Mouse (Mus musculus): ENCODE measurements around the gene Tiparp. TPM values are rescaled to one million over a fixed set of nuclear protein-coding genes. Genes with fewer than 3 reads are reported as not detected.

Gene Tiparp
- polyA plus RNA-seq, 2 experiments, result 8.9 to 31.4 TPM

GRCm38 (mm10) chr3:65558679-65559078 lies 30.5 kb downstream of the Tiparp start:
- WGBS, result 78% methylated on average over 4 of the region's 4 CpGs
- DNase-seq (ENCODE audit: low spot score), result no peak

GRCm38 (mm10) chr3:65562212-65562611 lies 34.0 kb downstream of the Tiparp start:
- ATAC-seq (ENCODE audit: low FRiP score, low read depth), result no peak

More at GRCm38 (mm10) chr3:65558679-65559078, 30.5 kb downstream of the Tiparp start:
- ATAC-seq (ENCODE audit: low FRiP score, low read depth), result no peak
- no peaks in the 10 kb centered on the region for H3K9me3 ChIP-seq (ENCODE audit: control insufficient read depth, low read length)
- no peaks in the 10 kb centered on the region for H3K4me1 ChIP-seq (ENCODE audit: control insufficient read depth, insufficient read depth, low read length)
- H3K4me3 ChIP-seq (replicated peaks; ENCODE audit: low read length), result no peak overlapping the region
- TF ChIP-seq POLR2A (IDR thresholded peaks at IDR 0.05; ENCODE audit: borderline replicate concordance, extremely low read depth, insufficient read depth, insufficient read length), result no peak
- H3K4me2 ChIP-seq (replicated peaks; ENCODE audit: low read depth, low read length, severe bottlenecking), result no peak overlapping the region
- no peak overlapping the region for H3K9ac ChIP-seq (ENCODE audit: low read depth, low read length, severe bottlenecking)
- H3K36me3 ChIP-seq (ENCODE audit: control insufficient read depth, insufficient read depth, low read length), result peaks cover 10% of the 10 kb centered on the region
- H3K27ac ChIP-seq (replicated peaks; ENCODE audit: low read depth, low read length), result no peak overlapping the region
- H3K27me3 ChIP-seq (ENCODE audit: control insufficient read depth, insufficient read depth, low read length), result no peaks in the 10 kb centered on the region

DNA sequence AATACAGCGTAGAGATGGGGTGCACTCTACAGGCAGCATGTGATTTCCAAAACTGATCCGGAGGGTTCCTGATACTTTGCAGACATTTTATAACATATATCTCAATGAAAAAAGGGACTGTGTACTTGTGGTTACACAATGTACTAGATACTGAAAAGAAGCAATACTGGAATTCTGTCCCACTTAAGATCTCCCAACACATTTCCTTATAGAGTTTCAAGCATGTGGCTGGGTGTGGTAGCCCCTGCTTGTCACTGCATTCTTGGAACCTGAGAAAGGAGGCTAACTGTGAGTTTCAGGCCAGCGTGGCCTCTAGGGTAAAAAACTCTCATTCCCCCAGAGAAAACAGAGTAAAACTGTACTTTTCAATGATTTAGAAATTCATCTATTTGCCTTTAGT lies 34.5 kb downstream of the Tiparp start:
- Histone ChIP-seq H3K9ac (ENCODE audit: low read depth, low read length, severe bottlenecking) (no peak overlapping the region), H3K9me3 (ENCODE audit: control insufficient read depth, low read length) (no peaks in the 10 kb centered on the region), H3K4me3 (replicated peaks; ENCODE audit: low read length) (no peak overlapping the region), H3K36me3 (ENCODE audit: control insufficient read depth, insufficient read depth, low read length) (no peaks in the 10 kb centered on the region), H3K4me2 (replicated peaks; ENCODE audit: low read depth, low read length, severe bottlenecking) (no peak overlapping the region), H3K27ac (replicated peaks; ENCODE audit: low read depth, low read length) (no peak overlapping the region), H3K4me1 (ENCODE audit: control insufficient read depth, insufficient read depth, low read length) (no peaks in the 10 kb centered on the region; the same call in 1 of the 2 replicates), H3K27me3 (ENCODE audit: control insufficient read depth, insufficient read depth, low read length) (no peaks in the 10 kb centered on the region)
- WGBS, result 87% methylated on average over 3 of the region's 3 CpGs
- TF ChIP-seq POLR2A (IDR thresholded peaks at IDR 0.05; ENCODE audit: borderline replicate concordance, extremely low read depth, insufficient read depth, insufficient read length), result no peak
- ATAC-seq (ENCODE audit: low FRiP score, low read depth), result no peak
- DNase-seq (ENCODE audit: low spot score), result no peak

More at GRCm38 (mm10) chr3:65562212-65562611, 34.0 kb downstream of the Tiparp start:
- Histone ChIP-seq H3K4me3 (replicated peaks; ENCODE audit: low read length) (no peak overlapping the region), H3K4me1 (ENCODE audit: control insufficient read depth, insufficient read depth, low read length) (no peaks in the 10 kb centered on the region; the same call in 1 of the 2 replicates), H3K36me3 (ENCODE audit: control insufficient read depth, insufficient read depth, low read length) (no peaks in the 10 kb centered on the region), H3K27me3 (ENCODE audit: control insufficient read depth, insufficient read depth, low read length) (no peaks in the 10 kb centered on the region), H3K27ac (replicated peaks; ENCODE audit: low read depth, low read length) (no peak overlapping the region), H3K4me2 (replicated peaks; ENCODE audit: low read depth, low read length, severe bottlenecking) (no peak overlapping the region), H3K9ac (ENCODE audit: low read depth, low read length, severe bottlenecking) (no peak overlapping the region), H3K9me3 (ENCODE audit: control insufficient read depth, low read length) (no peaks in the 10 kb centered on the region)
- DNase-seq (ENCODE audit: low spot score), result no peak
- 80% methylated on average over 9 of the region's 9 CpGs for WGBS
- no peak for TF ChIP-seq POLR2A (IDR thresholded peaks at IDR 0.05; ENCODE audit: borderline replicate concordance, extremely low read depth, insufficient read depth, insufficient read length)

DNA sequence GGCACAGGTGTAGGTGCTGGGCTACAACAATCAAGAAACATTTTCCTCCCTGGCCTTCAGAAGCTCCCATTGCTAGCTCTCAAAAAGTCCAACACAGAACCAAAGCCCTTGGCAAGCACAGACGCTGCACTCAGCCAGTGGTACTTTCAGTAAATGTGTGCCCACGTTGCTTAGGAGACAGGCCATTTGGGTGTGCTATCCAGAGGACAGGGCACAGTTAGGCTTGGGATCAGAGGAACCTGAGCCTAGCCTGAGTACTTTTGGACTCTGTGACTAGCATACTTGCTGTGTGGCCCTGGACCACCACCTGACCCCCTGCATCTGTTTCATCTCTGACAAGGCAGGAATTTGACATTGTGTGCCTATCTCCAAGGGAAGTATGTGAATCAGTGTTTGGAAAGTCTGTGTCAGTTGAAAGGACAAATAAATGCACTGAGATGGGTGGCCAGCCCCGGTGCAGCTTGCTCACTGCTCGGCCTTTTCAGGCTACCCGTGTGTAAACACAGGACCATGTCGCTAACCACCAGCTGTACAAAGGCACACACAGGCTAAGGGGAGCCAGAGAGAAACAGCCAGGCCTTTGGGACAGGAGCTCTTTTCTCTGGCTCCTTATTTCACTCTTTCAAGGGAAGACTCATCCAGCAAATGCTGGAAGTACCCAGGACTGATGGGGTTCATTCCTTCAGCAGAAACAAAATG lies 35.9 kb downstream of the Tiparp start:
- Histone ChIP-seq H3K27me3 (ENCODE audit: control insufficient read depth, insufficient read depth, low read length) (no peaks in the 10 kb centered on the region), H3K27ac (replicated peaks; ENCODE audit: low read depth, low read length) (no peak overlapping the region), H3K4me3 (replicated peaks; ENCODE audit: low read length) (no peak overlapping the region), H3K4me1 (ENCODE audit: control insufficient read depth, insufficient read depth, low read length) (no peaks in the 10 kb centered on the region; the same call in 1 of the 2 replicates), H3K4me2 (replicated peaks; ENCODE audit: low read depth, low read length, severe bottlenecking) (no peak overlapping the region), H3K9me3 (ENCODE audit: control insufficient read depth, low read length) (no peaks in the 10 kb centered on the region), H3K36me3 (ENCODE audit: control insufficient read depth, insufficient read depth, low read length) (no peaks in the 10 kb centered on the region), H3K9ac (ENCODE audit: low read depth, low read length, severe bottlenecking) (no peak overlapping the region)
- ATAC-seq (ENCODE audit: low FRiP score, low read depth) (no peak), DNase-seq (ENCODE audit: low spot score) (no peak)
- no peak for TF ChIP-seq POLR2A (IDR thresholded peaks at IDR 0.05; ENCODE audit: borderline replicate concordance, extremely low read depth, insufficient read depth, insufficient read length)
- WGBS, result 66% methylated on average over 6 of the region's 6 CpGs

- ATAC-seq (ENCODE audit: low FRiP score, low read depth), result no peak
- H3K27me3 ChIP-seq (ENCODE audit: control insufficient read depth, insufficient read depth, low read length), result no peaks in the 10 kb centered on the region
- TF ChIP-seq POLR2A (IDR thresholded peaks at IDR 0.05; ENCODE audit: borderline replicate concordance, extremely low read depth, insufficient read depth, insufficient read length), result no peak
These were observed 37.6 kb downstream of the Tiparp start for GRCm38 (mm10) chr3:65565632-65566300.

More at GRCm38 (mm10) chr3:65565632-65566300, 37.6 kb downstream of the Tiparp start:
- no peak for DNase-seq (ENCODE audit: low spot score)
- Histone ChIP-seq H3K9me3 (ENCODE audit: control insufficient read depth, low read length) (no peaks in the 10 kb centered on the region), H3K36me3 (ENCODE audit: control insufficient read depth, insufficient read depth, low read length) (no peaks in the 10 kb centered on the region), H3K4me2 (replicated peaks; ENCODE audit: low read depth, low read length, severe bottlenecking) (no peak overlapping the region), H3K27ac (replicated peaks; ENCODE audit: low read depth, low read length) (no peak overlapping the region), H3K4me1 (ENCODE audit: control insufficient read depth, insufficient read depth, low read length) (no peaks in the 10 kb centered on the region; the same call in 1 of the 2 replicates), H3K9ac (ENCODE audit: low read depth, low read length, severe bottlenecking) (no peak overlapping the region), H3K4me3 (replicated peaks; ENCODE audit: low read length) (no peak overlapping the region)
- WGBS, result 57% methylated on average over 9 of the region's 9 CpGs
